Mouse (Mus musculus): ENCODE data around the gene Rasip1. TPM values are rescaled to one million over a fixed set of nuclear protein-coding genes. Genes with fewer than 3 reads are reported as not detected.

Rasip1 gene
- total RNA-seq, 4 experiments from 2014 or later: 5.9 to 7.6 (median 6.6) TPM

GRCm38 (mm10) chr7:45623507-45623906 is 3.8 kb upstream of the Rasip1 start:
- no peak for DNase-seq (ENCODE audit: low spot score in 2 of 2)

- DNase-seq (ENCODE audit: low spot score in 2 of 2): no peak
Observed at GRCm38 (mm10) chr7:45624718-45625117, 2.6 kb upstream of the Rasip1 start.

GRCm38 (mm10) chr7:45625481-45625880 is 1.8 kb upstream of the Rasip1 start:
- DNase-seq (ENCODE audit: low spot score in 2 of 2): no peak

DNA sequence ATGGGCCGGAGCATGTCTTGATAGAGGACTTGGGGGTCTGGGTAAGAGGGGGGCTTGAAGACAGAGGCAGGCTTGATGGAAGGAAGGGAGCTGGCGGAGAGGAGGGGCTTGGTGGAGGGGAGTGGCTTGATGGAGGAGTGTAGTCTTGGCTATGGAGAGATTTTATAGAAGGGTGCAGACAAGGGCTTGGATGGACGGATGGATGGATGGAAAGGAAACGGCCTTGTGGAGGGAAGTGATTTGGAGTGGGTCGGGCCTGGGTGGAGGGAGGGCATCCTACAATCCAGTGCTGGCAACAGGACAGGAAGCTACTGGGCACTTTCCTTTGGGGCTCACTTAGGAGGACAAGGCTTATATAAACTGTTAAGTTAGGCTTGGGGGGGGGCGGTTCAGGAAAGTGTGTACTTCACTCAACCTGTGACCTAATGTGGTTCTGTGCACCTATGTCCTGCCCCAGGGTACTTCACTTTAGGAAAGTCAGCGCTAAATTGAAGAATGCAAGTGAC is 664 bp upstream of the Rasip1 start:
- DNase-seq (ENCODE audit: low spot score in 2 of 2): no peak

DNA sequence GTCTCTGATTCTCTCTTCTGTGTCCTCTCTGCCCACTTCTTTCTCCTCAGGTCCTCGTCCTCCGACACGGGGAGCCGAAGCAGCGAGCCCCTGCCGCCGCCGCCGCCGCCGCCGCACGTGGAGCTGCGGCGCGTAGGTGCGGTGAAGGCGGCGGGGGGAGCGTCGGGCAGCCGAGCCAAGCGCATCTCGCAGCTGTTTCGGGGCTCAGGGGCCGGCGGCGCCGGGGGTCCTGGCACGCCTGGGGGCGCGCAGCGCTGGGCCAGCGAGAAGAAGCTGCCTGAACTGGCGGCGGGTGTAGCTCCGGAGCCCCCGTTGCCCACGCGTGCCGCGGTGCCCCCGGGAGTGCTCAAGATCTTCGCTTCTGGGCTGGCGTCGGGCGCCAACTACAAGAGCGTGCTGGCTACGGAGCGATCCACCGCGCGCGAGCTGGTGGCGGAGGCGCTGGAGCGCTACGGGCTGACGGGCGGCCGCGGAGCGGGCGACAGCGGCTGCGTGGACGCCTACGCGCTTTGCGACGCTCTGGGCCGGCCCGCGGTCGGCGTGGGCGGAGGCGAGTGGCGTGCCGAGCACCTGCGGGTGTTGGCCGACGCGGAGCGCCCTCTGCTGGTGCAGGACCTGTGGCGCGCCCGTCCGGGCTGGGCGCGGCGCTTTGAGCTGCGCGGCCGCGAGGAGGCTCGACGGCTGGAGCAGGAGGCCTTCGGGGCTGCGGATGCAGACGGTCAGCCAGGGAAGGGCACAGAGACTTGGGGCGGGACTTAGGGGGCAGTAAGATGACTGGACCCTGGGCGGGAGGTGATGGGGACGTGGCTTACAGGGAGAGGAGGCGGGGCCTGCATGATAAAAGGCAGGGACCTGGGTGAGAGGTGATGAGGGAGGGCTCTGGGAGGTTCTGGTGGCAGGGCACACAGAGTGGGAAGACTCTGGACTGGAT is 1.3 kb downstream of the Rasip1 start:
- peak; percentile 55 to 77 for DNase-seq (ENCODE audit: low spot score in 2 of 2)

GRCm38 (mm10) chr7:45630064-45630907 is 3.0 kb downstream of the Rasip1 start:
- DNase-seq (ENCODE audit: low spot score in 2 of 2): no peak

DNA sequence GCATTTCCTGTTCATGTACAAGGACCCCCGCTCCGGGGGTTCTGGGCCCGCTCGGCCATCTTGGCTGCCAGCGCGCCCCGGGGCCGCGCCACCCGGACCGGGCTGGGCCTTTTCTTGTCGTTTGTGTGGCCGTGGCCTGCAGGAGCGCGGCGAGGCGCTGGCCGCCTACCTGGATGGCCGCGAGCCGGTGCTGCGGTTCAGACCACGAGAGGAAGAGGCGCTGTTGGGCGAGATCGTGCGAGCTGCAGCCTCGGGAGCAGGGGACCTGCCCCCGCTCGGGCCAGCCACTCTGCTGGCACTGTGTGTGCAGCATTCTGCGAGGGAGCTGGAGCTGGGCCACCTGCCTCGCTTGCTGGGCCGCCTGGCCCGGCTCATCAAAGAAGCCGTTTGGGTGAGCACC is 5.2 kb downstream of the Rasip1 start:
- DNase-seq (ENCODE audit: low spot score in 2 of 2): no peak

- no peak for DNase-seq (ENCODE audit: low spot score in 2 of 2)
Observed at GRCm38 (mm10) chr7:45634946-45635681, 7.8 kb downstream of the Rasip1 start.

GRCm38 (mm10) chr7:45635711-45636688 is 8.7 kb downstream of the Rasip1 start:
- DNase-seq (ENCODE audit: low spot score in 2 of 2): no peak

- no peak for DNase-seq (ENCODE audit: low spot score in 2 of 2)
Observed at GRCm38 (mm10) chr7:45637710-45638109, 10.4 kb downstream of the Rasip1 start.

DNA sequence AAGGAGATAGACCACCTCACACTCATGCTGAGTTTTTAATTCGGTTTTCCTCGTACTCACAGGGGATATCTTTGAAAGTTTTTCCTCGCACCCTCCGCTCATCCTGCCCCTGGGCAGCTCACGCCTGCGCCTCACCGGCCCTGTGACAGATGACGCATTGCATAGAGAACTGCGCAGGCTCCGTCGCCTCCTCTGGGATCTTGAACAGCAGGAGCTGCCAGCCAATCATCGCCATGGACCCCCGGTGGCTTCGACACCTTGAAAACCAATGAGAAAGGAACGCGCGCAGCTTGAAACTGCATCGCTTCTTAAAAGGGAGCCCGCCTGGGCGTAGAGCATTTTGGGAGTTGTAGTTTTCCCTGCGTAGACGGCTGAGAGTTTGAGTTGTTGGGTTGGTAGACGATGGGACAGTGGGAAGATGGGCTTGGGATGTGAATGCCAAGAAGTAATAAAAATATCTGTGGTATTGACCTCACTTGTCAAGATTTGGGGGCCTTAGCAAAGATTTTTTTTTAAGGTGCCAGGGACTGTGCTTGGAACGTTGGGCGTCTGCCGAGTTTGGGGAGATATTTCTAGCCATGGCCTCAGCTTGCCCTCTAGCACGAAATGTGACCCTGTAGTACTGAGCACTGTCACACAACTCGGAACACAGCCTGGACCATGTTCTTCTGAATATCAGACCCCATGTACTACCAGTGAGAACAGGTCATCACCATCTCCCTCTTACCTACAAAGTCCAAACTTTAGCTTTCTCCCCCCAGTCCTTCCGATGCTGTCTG is 11.5 kb downstream of the Rasip1 start:
- peak; percentile 78 to 98 for DNase-seq (ENCODE audit: low spot score in 2 of 2)

- DNase-seq (ENCODE audit: low spot score in 2 of 2): no peak
Observed at GRCm38 (mm10) chr7:45639561-45640027, 12.3 kb downstream of the Rasip1 start, which contains the start of gene Mamstr. Mamstr (plus strand) TSS chr7:45639977.

GRCm38 (mm10) chr7:45640191-45640957 is 13.1 kb downstream of the Rasip1 start:
- no peak for DNase-seq (ENCODE audit: low spot score in 2 of 2)

GRCm38 (mm10) chr7:45641391-45642040 is 14.2 kb downstream of the Rasip1 start:
- DNase-seq (ENCODE audit: low spot score in 2 of 2): no peak

GRCm38 (mm10) chr7:45642083-45642482 is 14.8 kb downstream of the Rasip1 start:
- DNase-seq (ENCODE audit: low spot score in 2 of 2): no peak

- no peak for DNase-seq (ENCODE audit: low spot score in 2 of 2)
Observed at GRCm38 (mm10) chr7:45642503-45643255, 15.4 kb downstream of the Rasip1 start.
